Mouse (Mus musculus) layer of hippocampus, adult 9-11 months (tissue): ENCODE measurements at regions not wholly inside any gene's neighbourhood (a gene's known extent, or its start where the extent isn't known, plus 50 kb on each side); places are given as distances from the start of the nearest gene placed in this dataset.
A peak's percentile ranks its signal among the peaks of the same experiment; 100 is the strongest.

Experiments
- DNase-seq: peaks from one replicate; pipeline ENCODE4 v3.0.0; 2022

GRCm38 (mm10) chr9:122064937-122065673, 52.0 kb upstream of the Snrk start:
- no peak for DNase-seq

- no peak for DNase-seq
These were observed 59.1 kb upstream of the Pomgnt2 start for GRCm38 (mm10) chr9:122055820-122056550.

DNA sequence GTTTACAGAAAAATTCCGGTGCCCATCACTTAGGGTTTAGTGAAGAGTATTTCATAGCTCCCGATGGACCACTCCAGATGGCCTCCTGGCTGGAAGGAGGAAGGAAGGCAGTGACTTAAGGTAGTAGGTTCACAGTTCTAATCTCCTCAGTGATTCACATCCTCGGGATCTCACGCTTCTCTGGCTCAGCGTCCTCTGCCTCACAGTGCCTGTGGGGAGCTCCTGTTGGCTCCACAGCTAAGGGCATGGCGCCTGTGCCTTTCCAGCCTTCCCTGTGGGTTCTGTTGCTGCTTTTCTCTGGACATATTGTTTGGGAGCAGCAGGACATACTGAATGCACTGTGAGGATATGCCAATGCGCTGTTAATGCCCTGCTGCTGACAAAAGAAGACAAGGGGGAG, 54.8 kb upstream of the Pomgnt2 start:
- DNase-seq: no peak

DNA sequence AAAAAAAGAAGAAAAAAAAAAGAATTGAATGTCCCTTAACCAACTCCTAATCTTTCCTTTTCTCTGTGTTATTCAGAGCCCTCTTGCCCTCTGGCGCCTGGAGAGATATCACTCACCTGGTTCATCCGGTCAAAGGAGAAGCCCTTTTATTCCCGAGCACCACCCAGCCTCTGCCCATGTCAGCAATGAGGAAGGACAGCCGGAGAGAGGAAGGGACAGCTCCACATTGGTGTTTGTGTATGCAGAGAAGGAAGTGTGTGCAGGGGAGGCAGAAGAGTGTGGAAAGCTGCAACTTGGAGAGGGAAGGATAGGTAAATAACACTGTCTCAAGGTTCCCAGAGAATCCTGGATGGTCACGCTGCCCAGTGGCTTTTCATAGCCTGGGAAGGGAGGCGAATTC, 54.2 kb upstream of the Pomgnt2 start:
- DNase-seq: no peak

DNA sequence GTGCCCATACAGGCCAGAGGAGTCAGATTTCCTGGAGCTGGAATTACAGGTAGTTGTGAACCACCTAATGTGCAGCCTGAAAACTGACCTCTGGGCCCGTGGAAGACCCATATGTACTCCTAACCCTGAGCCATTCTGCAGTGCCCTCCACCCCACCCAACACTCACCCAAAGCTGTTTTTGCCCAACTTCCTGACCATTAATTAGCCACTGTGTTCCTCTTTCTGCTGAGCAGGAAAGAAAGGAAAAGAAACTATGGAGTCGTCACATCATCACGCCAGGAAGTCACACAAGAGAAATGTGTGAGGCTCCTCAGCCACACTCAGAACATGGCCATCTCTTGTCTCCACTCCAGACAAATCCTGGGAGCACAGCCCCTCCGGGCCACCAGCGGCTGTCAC, 52.1 kb upstream of the Pomgnt2 start:
- DNase-seq: no peak

- DNase-seq: peak; percentile 45
These were observed 51.2 kb upstream of the Pomgnt2 start for GRCm38 (mm10) chr9:122047962-122048625.
